Mouse (Mus musculus): Measurements from ENCODE around the gene Rchy1.

Rchy1 gene

DNA sequence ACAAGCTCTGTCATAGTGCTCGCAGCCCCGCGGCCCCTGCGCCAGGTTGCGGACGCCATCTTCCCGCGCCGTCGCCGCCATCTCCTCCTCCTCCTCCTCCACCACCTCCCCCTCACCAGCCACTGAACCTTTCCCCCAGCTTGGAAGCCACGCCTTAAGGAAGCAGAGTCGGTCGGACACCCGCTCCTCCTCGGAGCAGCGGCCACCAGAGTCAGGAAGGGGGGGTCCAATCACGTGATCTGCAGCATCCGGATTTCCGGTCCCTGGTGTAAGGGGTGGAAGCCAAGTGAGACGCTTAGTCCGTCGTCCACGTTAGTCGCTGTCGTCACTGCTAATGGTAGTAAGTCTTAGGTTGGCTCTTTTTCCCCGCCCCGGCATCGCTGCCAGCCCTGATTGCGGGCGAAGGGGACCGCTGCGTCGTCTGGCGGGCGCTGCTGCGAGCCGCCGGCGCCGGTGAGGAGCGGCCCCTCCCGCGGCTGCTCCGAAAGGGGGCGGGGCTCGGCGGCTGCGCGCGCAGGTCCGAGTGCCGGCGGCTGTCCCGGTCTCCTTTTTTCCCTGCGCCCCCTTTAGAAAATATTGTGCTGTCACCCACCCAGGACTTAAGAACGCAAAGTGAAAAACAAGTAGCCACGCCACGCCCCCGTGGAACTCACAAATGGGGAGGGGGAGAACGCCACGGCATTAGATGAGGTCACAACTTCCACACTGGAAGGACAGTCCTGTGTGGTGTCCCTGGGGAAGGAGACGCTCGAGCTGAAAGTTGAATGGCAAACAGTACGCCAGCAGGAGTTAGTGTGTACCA is at the start of gene Rchy1:
Gene Rchy1, minus strand, starts transcription at position 430 of the 802 bp plus-strand sequence.
- peak; percentile 75 to 93 for DNase-seq (ENCODE audit: low spot score in 2 of 2)

DNA sequence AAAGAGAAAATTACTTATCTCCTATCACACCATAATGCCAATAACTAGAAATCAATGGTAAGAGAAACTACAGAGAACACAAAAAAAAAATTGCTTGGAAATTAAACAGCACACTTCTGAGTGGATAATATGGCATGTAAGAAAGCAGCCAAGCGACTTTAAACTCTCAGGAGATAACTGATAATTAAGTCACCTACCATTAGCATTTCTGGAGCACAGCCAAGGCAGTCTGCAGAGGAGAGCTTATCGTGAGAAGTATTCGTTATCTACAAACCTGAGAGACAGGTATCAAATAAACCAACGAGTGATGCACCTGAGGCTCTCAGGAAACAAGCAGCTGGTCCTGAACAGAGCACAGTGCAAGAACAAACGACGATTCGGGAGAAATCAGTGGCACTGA is 48.9 kb upstream of the Rchy1 start:
- DNase-seq (ENCODE audit: low spot score in 2 of 2), result no peak

DNA sequence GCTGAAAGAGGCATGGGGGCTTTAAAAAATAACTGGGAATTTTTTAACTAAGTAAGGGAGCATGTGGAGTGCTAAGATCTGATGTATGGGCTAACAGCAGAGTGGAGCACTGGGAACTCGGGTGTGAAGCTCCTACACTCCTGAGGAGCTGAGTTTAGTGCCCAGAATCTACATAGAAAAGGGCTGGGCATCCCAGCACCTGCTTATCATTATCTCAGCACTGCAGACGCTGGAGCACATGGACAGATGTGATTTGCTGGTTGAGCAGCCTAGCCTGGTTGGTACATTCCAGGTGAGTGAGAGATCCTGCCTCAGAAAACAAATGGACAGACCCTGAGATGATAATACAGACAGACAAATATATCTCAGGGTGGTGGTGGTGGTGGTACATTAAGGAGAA is 47.0 kb upstream of the Rchy1 start:
- DNase-seq (ENCODE audit: low spot score in 2 of 2), result no peak

DNA sequence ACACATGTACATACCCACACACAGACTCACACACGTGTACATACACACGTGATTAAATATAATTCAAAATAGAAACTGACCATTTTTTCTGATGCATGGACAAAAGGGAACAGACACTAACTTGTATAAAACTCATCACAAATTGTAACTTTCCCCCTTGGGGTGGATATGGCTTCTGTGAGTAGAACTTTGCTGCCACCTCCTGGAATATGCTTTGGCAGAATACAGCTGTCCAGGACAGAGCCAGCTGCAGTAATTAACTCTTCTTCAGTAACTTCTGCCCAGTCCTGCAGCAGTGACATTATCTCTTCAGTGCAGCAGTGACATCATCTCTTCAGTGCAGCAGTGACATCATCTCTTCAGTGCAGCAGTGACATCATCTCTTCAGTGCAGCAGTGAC is 40.1 kb upstream of the Rchy1 start:
- no peak for DNase-seq (ENCODE audit: low spot score in 2 of 2)

DNA sequence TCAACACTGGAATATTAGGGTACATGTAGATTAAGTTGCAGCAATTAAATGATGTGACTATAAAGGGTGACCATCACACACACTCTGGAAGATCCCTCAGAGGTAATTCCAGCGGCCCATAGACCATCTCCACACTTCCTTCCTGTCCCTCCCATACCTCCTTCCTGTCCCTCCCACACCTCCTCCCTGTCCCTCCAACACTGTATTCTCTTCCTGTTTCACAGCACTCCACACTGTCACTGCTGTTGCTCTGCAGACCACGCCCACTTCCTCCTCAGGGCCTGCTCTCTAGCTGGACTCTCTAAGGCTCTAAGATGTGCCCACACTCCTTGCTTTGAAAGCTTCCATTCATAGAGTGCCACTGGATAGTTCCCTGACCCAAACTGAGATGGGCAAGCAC is 37.9 kb upstream of the Rchy1 start:
- DNase-seq (ENCODE audit: low spot score in 2 of 2), result no peak

DNA sequence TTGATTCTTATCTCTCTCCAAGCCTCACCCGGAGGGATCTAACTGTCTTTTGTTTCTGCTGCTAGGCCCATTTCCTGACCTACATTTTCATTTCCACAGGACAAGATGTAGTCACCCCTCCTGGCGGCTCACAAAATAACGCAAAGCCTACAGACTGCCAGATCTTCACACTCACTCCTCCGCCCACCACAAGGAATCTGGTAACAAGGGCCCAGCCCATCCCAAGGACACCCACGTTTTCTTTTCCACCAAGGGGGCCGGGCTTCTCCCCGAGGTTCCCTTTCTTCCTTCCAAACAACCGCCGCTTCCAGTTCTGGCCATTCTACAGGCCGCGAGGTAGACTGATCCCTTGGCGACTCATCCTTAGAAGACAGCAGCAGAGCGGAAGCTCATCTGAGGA is 31.7 kb upstream of the Rchy1 start:
- no peak for DNase-seq (ENCODE audit: low spot score in 2 of 2)

DNA sequence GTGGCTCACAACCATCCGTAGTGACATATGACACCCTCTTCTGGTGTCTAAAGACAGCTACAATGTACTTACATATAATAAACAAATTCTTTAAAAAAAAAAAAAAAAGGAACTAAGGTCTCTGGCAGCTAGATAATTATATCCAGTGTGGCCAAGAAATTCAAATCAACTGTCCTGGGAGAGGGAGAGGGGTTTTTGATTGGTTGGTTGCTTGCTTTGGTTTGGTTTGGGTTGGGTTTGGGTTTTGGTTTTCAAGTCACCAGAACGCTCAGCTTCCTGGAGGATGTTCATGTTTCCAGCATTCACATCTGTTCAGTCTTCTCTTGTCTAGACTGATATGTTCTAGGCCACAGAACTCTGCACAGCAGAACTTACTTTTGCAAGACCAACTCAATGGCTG is 30.2 kb upstream of the Rchy1 start:
- no peak for DNase-seq (ENCODE audit: low spot score in 2 of 2)

DNA sequence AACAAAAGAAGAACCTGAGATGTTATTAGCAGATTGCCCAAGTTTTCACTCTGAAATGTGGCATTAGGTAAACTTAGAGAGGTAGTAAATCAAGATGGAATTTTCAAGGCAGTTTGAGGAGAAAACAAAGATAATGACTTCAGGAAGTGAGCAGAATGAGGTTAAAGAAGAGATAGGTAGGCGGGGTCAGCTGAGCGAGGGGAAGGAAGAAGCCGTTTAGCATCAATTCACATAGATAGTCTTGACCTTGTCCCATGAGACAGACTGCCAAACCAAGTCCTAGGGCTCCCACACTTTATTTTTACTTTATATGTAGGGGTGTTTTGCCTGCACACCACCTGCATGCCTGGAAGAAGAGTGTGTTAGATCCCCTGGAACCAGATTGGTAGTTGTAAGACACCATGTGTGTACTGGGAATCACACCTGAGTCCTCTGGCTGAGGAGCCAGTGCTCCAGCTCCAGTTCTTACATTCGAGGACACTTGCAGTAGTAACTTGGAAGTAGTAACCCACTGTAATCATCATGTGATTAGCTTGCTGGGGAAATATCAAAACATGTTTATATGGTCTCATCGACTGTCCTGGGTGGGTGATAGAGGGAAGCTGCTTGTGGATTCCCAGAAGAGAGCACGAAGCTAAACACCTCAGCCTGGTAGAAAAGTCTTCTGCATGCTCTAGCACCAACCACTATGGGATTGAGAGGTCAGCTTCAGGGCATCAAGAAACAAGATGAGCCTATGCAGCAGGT is 28.5 kb upstream of the Rchy1 start:
- DNase-seq (ENCODE audit: low spot score in 2 of 2), result no peak

DNA sequence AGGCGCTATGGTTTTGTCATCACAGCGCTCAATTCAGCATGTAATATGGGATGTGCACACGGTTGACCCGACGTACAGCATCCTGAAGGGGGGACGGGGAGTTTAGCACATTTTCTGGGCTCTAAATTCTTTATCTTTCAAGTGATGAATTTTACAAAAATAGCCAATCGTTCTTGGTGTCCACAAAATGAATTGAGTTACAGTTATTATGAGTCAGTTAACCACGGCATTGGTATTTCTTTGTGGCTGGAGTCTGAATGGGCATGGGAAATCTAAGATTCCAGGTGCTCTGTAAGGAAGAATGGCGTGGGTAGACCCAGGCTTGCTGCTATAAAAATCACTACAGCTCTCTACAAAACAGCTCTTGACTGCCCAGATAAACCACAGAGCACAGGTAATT is 26.4 kb upstream of the Rchy1 start:
- no peak for DNase-seq (ENCODE audit: low spot score in 2 of 2)

DNA sequence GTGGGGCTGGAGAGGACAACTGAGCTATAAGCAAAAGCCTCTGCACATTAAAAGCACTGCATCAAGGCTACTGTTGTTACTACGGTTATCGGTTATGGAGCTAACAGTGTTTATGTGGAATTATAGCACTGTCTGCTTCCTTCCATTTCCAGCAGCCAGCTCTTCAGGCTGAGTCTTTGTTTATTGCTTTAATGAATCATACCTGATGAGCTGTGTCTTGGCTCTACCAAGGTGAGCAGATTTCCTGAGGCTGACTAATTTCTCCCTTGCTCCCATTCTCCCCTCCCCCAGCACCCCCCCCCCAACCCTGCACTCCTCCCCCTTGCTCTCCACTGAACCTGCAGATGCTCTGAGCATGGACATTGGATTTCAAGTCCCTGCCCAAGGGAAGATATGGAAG is 24.9 kb upstream of the Rchy1 start:
- DNase-seq (ENCODE audit: low spot score in 2 of 2), result no peak

DNA sequence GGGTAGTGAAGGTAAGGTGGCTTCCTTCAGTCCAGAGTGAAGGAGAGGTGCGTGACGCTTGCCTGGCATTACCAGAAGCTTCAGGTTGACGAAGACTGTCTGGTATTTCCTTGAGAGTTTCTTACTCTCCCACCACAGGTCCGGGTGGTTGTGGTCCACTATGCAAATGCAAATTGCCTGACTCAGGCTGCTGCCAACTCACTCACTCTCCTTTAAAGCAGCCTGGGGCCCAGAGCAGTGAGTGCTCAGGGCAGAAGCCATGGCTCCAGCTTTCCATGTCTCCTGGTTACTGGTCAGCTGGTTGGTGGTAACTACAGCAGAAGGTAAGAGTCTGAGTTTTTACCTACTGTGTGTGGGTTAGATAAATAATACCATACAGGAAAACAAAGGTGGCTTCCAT is 24.4 kb upstream of the Rchy1 start, which contains the start of gene Odaph:
Gene Odaph, plus strand, starts transcription at position 240 of the 400 bp plus-strand sequence.
- no peak for DNase-seq (ENCODE audit: low spot score in 2 of 2)

DNA sequence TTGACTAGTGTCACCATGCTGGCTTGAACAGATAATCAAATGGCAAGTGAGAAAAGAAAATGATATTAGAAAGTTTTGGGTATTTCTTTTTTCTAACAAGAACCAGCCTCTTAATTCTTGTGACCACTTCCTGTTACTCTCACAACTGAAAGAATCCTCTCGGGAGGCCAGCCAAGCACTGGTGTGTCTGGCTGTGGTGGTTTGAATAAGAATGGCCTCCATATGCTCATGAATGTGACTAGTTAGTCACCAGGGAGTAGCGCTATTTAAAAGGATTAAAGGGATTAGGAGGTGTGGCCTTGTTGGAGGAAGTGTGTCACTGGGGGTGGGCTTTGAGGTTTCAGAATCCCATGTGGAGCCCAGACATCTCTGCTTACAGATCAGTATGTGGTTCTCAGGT is 22.9 kb upstream of the Rchy1 start:
- no peak for DNase-seq (ENCODE audit: low spot score in 2 of 2)

DNA sequence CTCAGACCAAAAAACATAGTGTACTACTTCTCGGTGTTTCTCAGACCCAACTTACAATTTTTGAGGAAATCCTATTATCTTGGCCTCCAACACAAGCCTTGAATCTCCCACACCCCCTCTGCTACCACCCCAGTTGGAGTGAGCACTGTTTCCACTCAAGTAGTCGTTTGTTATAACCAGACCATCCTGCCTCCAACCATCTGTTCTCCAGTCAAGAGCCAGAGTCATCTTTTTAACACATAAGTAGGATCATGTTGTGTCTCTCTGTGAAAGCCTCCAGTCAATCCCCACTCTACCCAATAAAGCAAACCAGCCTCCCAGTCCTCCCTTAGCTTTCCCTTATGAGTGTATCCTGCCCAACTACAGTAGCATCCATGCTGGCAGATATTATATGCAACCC is 20.6 kb upstream of the Rchy1 start:
- DNase-seq (ENCODE audit: low spot score in 2 of 2), result no peak

DNA sequence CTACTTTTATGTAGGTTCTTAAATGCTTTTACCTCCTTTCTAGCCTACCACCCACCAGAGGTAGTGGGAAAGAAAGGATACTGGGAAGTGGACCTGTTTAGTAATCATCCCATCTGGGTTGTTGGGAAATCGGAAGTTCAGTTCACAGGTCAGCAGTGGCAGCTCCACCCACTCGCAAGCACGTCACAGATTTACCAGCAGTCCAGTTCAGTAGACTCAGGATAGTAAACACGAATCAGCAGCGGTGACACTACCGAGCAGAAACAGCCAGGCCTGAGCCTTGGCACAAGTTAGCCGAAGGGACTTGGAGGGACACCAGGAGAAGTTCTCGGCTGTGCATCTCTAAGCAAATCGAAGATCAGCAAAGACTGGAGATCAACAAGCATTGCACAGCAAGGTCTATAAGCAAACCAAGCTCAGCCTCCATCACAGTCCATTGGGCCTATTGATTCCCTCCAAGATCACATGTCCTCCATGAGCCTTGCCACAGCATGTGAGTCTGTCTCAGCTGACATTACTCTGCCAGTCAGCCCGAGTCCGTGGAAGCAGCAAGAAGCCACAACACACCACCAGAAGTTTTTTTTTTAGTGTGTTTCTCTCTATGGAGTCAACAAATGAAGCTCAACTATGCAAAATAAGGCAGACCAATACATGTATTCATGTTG is 18.4 kb upstream of the Rchy1 start:
- no peak for DNase-seq (ENCODE audit: low spot score in 2 of 2)

DNA sequence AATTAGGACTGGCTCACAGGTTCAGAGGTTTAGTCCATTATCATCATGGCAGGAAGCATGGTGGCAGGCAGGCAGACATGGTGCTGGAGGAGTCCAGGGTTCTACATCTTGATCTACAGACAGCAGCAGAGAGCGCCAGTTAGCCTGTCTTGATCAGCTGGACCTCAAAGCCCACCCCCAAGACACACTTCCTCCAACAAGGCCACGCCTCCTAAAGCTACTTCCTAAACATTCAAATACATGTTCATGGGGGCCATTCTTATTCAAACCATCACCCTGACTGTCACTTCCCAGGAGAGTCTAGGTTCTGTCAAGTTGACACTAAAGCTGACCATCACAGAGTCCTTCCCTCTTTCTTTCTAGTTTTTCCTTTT is 14.5 kb upstream of the Rchy1 start:
- no peak for DNase-seq (ENCODE audit: low spot score in 2 of 2)

DNA sequence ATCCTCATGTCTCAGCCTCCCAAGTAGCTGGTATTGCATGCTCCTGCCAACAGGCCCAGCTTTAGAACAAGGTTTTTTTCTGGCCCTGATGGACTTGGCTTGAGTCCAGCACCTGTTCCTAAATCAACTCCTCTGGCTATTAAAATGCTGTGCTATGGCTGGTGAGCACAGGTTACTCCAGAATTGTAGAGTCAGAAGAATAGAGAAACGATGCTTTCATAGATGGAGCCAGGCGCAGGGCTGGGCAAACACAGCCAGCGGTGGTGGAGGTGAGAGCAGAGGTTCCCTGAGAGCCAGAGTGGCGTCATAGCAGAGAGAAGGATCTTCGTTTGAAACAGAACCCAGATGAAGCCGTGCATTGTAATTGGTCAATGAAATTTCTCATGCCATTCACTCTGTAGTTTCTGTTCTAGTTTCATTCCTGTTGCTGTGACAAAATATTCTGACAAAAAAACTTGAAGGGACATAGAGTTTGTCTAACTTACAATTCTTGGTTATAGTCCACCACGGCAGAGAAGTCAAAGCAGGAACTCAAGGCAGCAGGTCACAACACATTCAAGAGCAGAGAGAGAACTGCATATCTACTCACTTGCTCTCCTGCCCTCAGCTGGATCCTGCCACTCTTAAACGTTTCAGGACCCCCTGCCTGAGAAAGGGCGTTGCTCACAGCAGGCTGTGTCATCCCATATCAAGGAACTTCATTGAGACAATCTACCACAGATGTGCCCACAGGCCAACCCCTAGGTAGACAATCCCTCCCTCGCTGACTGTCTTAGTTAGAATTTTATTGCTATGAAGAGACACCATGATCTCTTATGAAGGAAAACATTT is 13.9 kb upstream of the Rchy1 start:
- DNase-seq (ENCODE audit: low spot score in 2 of 2), result no peak

DNA sequence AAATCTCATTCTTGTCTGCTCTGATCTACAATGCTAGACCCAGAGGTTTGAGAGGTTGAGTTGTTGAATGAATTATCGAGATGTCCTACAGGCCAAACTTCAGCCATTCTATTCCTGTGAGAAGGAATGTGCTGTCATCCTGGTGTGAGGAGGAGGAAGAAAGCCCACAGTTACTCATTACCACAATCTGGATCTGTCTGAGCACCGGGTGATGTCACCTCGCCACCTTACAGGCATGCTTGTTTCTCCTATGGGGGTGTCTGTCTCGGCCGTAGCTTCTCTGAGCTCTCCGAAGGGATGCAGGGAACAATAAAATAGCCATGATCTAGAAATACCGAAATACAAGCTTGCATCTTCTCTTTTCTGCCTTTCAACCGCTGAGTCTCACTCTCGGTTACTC is 12.9 kb upstream of the Rchy1 start:
- no peak for DNase-seq (ENCODE audit: low spot score in 2 of 2)

DNA sequence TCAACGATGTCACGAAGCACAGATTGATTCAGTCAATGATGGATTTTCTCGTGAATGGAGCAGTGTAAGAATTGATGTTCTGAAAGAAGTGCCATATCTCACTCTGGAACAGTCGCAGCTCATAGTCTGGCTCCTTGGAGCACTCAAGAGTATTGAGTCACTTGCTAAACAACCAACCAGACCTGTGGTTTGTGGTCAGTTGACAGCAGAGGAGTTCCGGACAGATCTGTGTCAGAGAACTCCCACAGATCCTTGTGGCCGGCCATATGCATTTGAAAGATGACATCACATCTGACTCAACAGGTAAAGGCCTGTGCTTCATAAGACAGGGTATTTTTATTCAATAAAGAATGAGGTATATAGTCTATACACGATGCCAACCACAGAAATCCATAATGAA is 11.1 kb upstream of the Rchy1 start:
- no peak for DNase-seq (ENCODE audit: low spot score in 2 of 2)

DNA sequence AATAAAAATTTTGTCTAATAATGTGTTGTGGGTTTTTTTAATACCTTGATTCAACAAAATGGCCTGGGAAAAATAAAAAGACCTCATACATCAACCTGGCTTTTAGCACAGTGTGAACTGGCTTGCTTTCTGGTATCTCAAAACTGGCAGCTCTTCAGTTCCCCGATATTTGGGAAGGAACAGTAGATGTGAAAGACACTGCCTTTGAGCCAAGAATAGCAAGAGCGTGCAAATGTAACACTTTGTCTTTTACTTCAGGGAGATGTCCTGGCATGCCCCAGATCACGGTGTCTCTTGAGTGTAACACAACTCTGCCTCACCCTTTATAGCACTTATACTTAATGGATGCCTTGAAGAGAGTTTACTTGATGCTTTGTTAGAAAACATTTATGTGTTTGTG is 9.2 kb upstream of the Rchy1 start:
- no peak for DNase-seq (ENCODE audit: low spot score in 2 of 2)

DNA sequence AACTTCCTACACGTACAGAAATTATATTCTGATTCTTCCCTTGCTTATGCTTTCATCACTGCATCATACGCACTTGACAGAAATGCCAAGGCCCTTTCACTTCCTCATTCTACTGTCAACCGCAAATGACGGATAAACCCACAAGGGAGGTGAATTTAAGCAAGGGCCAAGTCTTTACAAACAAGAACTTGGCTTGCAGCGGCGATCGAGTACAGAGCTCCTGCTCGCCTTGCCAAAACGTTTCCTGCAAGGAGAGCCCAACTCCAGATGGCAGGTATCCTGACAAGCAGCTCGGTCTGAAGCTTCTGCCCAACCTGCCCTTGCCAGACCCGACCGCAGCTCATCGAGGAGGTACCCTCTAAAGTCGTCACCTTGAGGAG is 619 bp downstream of the Rchy1 start:
- no peak for DNase-seq (ENCODE audit: low spot score in 2 of 2)

DNA sequence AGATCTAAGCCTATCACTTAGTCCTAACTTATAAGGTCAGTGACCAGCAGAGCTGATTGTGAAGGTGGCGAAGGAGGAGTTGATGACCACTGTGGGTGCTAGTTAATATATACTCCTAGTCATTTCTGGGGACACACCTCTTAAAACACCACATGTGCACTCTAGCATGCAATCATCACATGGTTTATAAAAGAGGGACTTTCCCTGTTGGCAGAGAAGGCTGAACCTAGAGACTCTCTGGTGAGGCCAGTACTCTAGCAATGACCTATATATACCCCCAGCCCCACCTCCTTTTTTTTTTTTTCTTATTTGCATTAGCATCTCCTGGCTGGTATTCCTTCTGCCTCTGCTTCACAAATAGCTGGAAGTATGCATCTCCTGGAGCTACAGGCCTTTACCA is 1.5 kb downstream of the Rchy1 start:
- no peak for DNase-seq (ENCODE audit: low spot score in 2 of 2)

Measured in cerebellum, postnatal 4 days (tissue).